Mouse (Mus musculus) hindbrain, embryonic 16.5 days (tissue): ENCODE data around the gene Runx2. TPM values are rescaled to one million over a fixed set of nuclear protein-coding genes. Genes with fewer than 3 reads are reported as not detected.

Source experiments
- ATAC-seq: fragments of 200-750 bp; cut with Nextera tagmentation; 2 replicates; pipeline ENCODE4 v1.8.0; 2017; ENCODE audit warnings: moderate TSS enrichment, moderate library complexity
- H3K27ac ChIP-seq: fragments of 300-500 bp; sonication (generic); 2 replicates; pipeline ENCODE4 v1.5.1; 2014; ENCODE audit warnings: low read depth, mild to moderate bottlenecking, control low read depth, low read length, moderate library complexity
- H3K27me3 ChIP-seq: fragments of 300-500 bp; sonication (generic); replicated peaks from 2 replicates; pipeline ENCODE4 v1.6.1; 2014; ENCODE audit warnings: low read length; ENCODE audit not compliant: control insufficient read depth, insufficient read depth
- H3K36me3 ChIP-seq: fragments of 300-500 bp; sonication (generic); 2 replicates; pipeline ENCODE4 v1.6.1; 2014; ENCODE audit warnings: mild to moderate bottlenecking, low read length, moderate library complexity, mixed read lengths; ENCODE audit not compliant: control insufficient read depth, insufficient read depth
- H3K4me1 ChIP-seq: fragments of 300-500 bp; sonication (generic); 2 replicates; pipeline ENCODE4 v1.6.1; 2014; ENCODE audit warnings: low read depth, low read length; ENCODE audit not compliant: control insufficient read depth, insufficient read depth
- H3K4me2 ChIP-seq: fragments of 300-500 bp; sonication (generic); 2 replicates; pipeline ENCODE4 v1.6.1; 2014; ENCODE audit warnings: mild to moderate bottlenecking, low read length, control low read depth, moderate library complexity
- H3K4me3 ChIP-seq: fragments of 300-500 bp; sonication (generic); 2 replicates; pipeline ENCODE4 v1.5.1; 2014; ENCODE audit warnings: mild to moderate bottlenecking, low read length, control low read depth, moderate library complexity
- H3K9ac ChIP-seq: fragments of 300-500 bp; sonication (generic); 2 replicates; pipeline ENCODE4 v1.6.1; 2014; ENCODE audit warnings: low read depth, mild to moderate bottlenecking, control low read depth, low read length, moderate library complexity
- H3K9me3 ChIP-seq: fragments of 300-500 bp; sonication (generic); 2 replicates; pipeline ENCODE4 v1.6.1; 2014; ENCODE audit warnings: mild to moderate bottlenecking, low read length, moderate library complexity; ENCODE audit not compliant: control insufficient read depth
- WGBS: fragments of 180-500 bp; shearing (Covaris S2); extraction: QIAGEN DNeasy Blood & Tissue Kit; methylation state at CpG from one replicate; pipeline ENCODE4 v1.1.7; 2014; 5-methylcytosine and 5-hydroxymethylcytosine counted together
- polyA plus RNA-seq: library from polyadenylated mRNA; unstranded; fragments of >200 nt; fragmentation: Nextera tagmentation; extraction: Ambion mirVana; gene quantifications from 2 replicates; pipeline ENCODE4 v1.2.1, GENCODE M21; 2015

Gene Runx2
- polyA plus RNA-seq, 1 experiment from 2014 or later, result 0.31 TPM

GRCm38 (mm10) chr17:44524146-44524545 lies 290.5 kb downstream of the Runx2 start:
- Histone ChIP-seq H3K9ac (no peak overlapping the region), H3K27ac (no peak overlapping the region), H3K4me3 (no peak overlapping the region), H3K36me3 (no peaks in the 10 kb centered on the region), H3K27me3 (no peaks in the 10 kb centered on the region), H3K4me1 (no peaks in the 10 kb centered on the region), H3K9me3 (no peaks in the 10 kb centered on the region), H3K4me2 (no peak overlapping the region)
- no peak for ATAC-seq
- 85% methylated on average over 1 of the region's 1 CpGs for WGBS

GRCm38 (mm10) chr17:44522906-44523305 lies 291.7 kb downstream of the Runx2 start:
- 56% methylated on average over 5 of the region's 5 CpGs for WGBS
- H3K36me3 ChIP-seq, result no peaks in the 10 kb centered on the region
- H3K9me3 ChIP-seq, result no peaks in the 10 kb centered on the region
- H3K27ac ChIP-seq, result no peak overlapping the region
- H3K27me3 ChIP-seq, result no peaks in the 10 kb centered on the region
- no peak overlapping the region for H3K4me2 ChIP-seq
- H3K4me1 ChIP-seq, result no peaks in the 10 kb centered on the region
- no peak overlapping the region for H3K9ac ChIP-seq
- H3K4me3 ChIP-seq, result no peak overlapping the region
- no peak for ATAC-seq

DNA sequence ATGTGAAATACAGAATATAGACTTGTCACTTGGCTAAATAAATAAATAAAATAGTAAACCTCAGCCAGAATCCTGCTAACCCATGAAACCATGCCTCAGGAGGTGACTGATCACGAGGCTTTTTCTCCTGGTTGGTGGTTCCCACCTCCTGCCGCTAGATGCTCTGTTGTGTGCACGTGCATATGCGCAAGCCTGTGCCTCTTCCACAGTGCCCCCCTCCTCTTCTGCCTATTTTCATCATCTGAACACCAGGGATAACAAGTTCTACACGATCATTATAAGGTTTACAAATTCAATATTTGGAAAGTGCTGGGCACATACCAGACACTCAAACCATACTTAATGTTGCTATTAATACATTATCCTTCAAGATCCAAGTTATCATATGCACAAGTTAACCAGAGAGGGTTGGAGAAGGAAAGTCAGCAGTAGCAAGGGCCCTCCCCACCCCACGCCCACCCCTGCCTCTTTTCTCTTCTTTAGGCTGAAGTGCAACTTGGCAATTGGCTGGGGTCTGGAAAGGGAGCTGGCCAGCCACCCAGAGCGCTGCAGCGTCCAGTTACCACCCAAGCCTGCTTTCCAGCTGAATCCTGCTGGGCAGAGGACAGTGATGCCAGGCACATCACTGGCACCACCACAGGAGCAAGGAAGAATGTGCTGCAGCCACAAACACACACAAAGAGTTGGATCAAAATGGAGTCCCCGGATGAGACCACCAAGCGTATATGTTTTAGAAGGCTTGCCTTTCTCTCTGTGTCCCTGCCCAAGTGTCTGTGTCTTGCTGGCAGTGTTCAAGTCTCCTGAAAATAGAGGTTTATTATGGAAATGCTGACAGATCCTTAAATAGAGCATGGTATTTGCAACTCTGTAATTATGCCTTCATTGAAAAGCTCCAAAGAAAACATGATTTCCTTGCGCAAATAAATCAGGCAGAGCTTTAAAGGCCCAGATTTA lies 294.2 kb downstream of the Runx2 start:
- Histone ChIP-seq H3K4me2 (no peak overlapping the region), H3K9me3 (no peaks in the 10 kb centered on the region), H3K27me3 (no peaks in the 10 kb centered on the region), H3K9ac (no peak overlapping the region), H3K4me3 (no peak overlapping the region), H3K4me1 (no peaks in the 10 kb centered on the region), H3K27ac (no peak overlapping the region), H3K36me3 (no peaks in the 10 kb centered on the region)
- peak; percentile 65 for ATAC-seq
- WGBS, result 62% methylated on average over 11 of the region's 11 CpGs

DNA sequence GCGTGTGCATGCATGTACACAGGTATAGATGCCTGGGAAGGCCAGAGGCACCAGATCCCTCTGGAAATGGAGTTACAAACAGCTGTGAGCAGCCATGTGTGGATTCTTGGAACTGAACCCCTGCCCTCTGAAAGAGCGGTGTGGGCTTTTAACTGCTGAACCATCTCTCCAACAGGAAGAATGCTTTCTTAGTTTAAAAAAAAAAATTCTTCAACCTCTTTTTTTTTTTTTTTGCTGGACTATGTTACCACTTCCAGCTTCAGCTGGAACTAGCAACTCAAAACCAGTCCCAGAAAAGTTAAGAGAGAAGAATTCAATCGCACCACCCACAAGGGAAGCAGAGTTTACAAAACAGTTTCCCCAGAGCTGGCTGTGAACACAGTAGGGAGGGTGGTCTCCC lies 295.2 kb downstream of the Runx2 start:
- Histone ChIP-seq H3K27ac (no peak overlapping the region), H3K9ac (no peak overlapping the region), H3K4me3 (no peak overlapping the region), H3K4me2 (no peak overlapping the region), H3K4me1 (no peaks in the 10 kb centered on the region), H3K36me3 (no peaks in the 10 kb centered on the region), H3K27me3 (no peaks in the 10 kb centered on the region), H3K9me3 (no peaks in the 10 kb centered on the region)
- ATAC-seq, result no peak
- 93% methylated on average over 3 of the region's 3 CpGs for WGBS

- Histone ChIP-seq H3K4me2 (no peak overlapping the region), H3K4me3 (no peak overlapping the region), H3K27me3 (no peaks in the 10 kb centered on the region), H3K9ac (no peak overlapping the region), H3K36me3 (no peaks in the 10 kb centered on the region), H3K27ac (no peak overlapping the region), H3K4me1 (no peaks in the 10 kb centered on the region), H3K9me3 (no peaks in the 10 kb centered on the region)
- WGBS, result 93% methylated on average over 6 of the region's 6 CpGs
- ATAC-seq, result no peak
Measured at GRCm38 (mm10) chr17:44518156-44518555, 296.4 kb downstream of the Runx2 start.

DNA sequence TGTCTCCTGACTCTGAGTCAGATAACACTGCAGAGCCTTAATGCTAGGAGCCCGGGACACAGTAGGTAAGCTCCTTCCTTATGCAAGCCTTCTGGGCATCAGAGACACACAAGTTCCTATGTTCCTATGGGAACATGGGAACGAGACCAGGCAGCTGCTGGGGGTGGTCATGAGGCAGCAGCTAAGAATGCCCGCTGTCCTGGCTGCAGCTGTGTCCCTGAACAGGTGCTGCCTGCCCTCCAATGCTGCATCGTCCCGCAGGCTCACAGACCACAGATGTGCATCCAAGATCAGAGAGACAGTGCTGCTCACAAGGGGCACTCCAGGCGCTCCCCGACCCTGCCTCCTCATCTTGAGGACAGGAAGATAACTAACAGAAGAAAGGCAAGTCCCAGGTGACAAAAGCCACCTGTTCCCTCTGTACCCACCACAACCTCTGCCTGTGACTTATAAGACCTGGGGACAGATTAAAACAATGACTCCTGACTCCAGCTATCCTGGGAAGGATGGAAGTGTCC lies 306.3 kb downstream of the Runx2 start:
- no peak overlapping the region for H3K27ac ChIP-seq
- 55% methylated on average over 7 of the region's 7 CpGs for WGBS
- no peak overlapping the region for H3K4me2 ChIP-seq
- no peaks in the 10 kb centered on the region; the same call in 1 of the 2 replicates for H3K4me1 ChIP-seq
- no peaks in the 10 kb centered on the region for H3K9me3 ChIP-seq
- H3K4me3 ChIP-seq, result no peak overlapping the region
- H3K9ac ChIP-seq, result no peak overlapping the region
- H3K27me3 ChIP-seq, result no peaks in the 10 kb centered on the region
- no peak for ATAC-seq
- no peaks in the 10 kb centered on the region for H3K36me3 ChIP-seq

- Histone ChIP-seq H3K9ac (no peak overlapping the region), H3K4me3 (no peak overlapping the region), H3K4me2 (no peak overlapping the region), H3K27ac (no peak overlapping the region), H3K27me3 (no peaks in the 10 kb centered on the region), H3K4me1 (no peaks in the 10 kb centered on the region; the same call in 1 of the 2 replicates), H3K36me3 (no peaks in the 10 kb centered on the region), H3K9me3 (no peaks in the 10 kb centered on the region)
- ATAC-seq, result no peak
- 81% methylated on average over 3 of the region's 3 CpGs for WGBS
Measured at GRCm38 (mm10) chr17:44507741-44508140, 306.9 kb downstream of the Runx2 start.

DNA sequence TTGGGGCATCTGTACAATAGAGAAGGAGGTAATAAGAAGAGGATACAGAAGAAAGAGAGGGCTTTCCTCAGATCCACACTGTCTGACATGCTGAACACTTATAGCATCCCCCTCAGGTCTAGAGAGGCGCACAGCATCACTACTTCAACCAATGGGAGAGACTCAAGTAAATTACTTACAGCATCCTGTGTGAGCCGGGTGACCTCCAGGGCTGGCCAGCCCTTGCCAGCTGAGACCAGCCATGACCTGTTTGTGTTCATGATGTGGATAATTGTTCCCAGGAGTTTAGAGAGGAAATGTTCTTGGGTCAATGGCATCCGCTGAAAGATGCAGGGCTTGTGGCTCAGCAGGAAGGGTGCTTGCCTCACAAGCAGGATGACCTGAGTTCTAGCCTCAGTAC lies 308.1 kb downstream of the Runx2 start:
- WGBS, result 58% methylated on average over 3 of the region's 3 CpGs
- H3K4me2 ChIP-seq, result no peak overlapping the region
- no peak overlapping the region for H3K9ac ChIP-seq
- no peaks in the 10 kb centered on the region for H3K36me3 ChIP-seq
- no peak for ATAC-seq
- no peaks in the 10 kb centered on the region for H3K27me3 ChIP-seq
- no peak overlapping the region for H3K4me3 ChIP-seq
- H3K9me3 ChIP-seq, result no peaks in the 10 kb centered on the region
- no peak overlapping the region for H3K27ac ChIP-seq
- H3K4me1 ChIP-seq, result no peaks in the 10 kb centered on the region; the same call in 1 of the 2 replicates

DNA sequence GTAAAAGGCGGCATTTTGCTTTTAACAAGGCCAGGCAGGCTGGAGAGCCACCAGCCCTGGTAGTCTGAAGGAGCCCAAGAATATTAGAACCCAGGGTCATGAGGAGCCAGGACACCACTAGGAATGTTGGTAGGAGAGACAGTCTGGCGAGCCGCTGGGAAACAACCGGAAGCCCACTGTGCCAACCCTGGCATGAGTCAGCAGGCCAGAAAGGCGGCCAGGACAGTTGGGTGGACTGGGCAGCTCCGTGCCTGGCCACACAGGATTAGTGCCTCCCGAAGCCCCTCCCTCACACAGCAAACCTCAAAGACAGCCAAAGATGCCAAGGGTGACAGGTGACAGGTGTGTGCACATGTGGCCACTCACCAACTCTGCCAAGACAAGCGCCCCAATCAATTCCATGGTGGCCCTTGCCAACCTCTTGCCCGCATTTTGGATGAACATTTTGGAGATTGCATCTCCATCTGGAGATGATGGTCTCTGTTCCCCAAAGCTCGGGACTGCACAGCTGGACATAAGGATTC lies 309.7 kb downstream of the Runx2 start:
- 87% methylated on average over 10 of the region's 10 CpGs for WGBS
- ATAC-seq, result no peak
- no peak overlapping the region for H3K9ac ChIP-seq

More for the DNA sequence above, 309.7 kb downstream of the Runx2 start:
- Histone ChIP-seq H3K9me3 (no peaks in the 10 kb centered on the region), H3K4me2 (no peak overlapping the region), H3K36me3 (no peaks in the 10 kb centered on the region), H3K27ac (no peak overlapping the region), H3K4me3 (no peak overlapping the region), H3K4me1 (no peaks in the 10 kb centered on the region; the same call in 1 of the 2 replicates), H3K27me3 (no peaks in the 10 kb centered on the region)
